Mouse (Mus musculus) bone marrow, adult 2 months (tissue): Measurements from ENCODE around the gene Zfp664.

Experiments
- CTCF ChIP-seq: fragments of 200-500 bp; IDR thresholded peaks from 2 replicates; pipeline ENCODE4 v1.5.1; 2011; ENCODE audit warnings: low read length, control low read depth; ENCODE audit not compliant: control insufficient read depth, insufficient read depth
- POLR2A ChIP-seq: fragments of 200-500 bp; IDR thresholded peaks from 2 replicates; pipeline ENCODE4 v1.6.1; 2011; ENCODE audit warnings: low read depth, mild to moderate bottlenecking, control low read depth, low read length, borderline replicate concordance; ENCODE audit not compliant: control insufficient read depth

- TF ChIP-seq CTCF (no peak), POLR2A (no peak)
These were observed 9.4 kb upstream of the Zfp664 start for GRCm38 (mm10) chr5:124853079-124853478.
